Mouse (Mus musculus) bone marrow macrophage, adult 2 months (primary cell): Measurements from ENCODE around the gene Ube2e1.

Experiments
- CTCF ChIP-seq: IDR thresholded peaks from 2 replicates; pipeline ENCODE4 v1.5.1; 2012; ENCODE audit warnings: low read depth, mild to moderate bottlenecking, low read length, moderate library complexity
- POLR2A ChIP-seq: IDR thresholded peaks from 2 replicates; pipeline ENCODE4 v1.6.1; 2012; ENCODE audit warnings: mild to moderate bottlenecking, low read depth, low read length, borderline replicate concordance

- no peak for TF ChIP-seq CTCF
- no peak for TF ChIP-seq POLR2A
Observed at GRCm38 (mm10) chr14:18238750-18239731, 92.6 kb downstream of the Ube2e1 start, which contains the start of gene Nr1d2.
